Mouse (Mus musculus) cerebellum, postnatal 4 days (tissue): Measurements from ENCODE around the gene Carmil1.
A peak's percentile ranks its signal among the peaks of the same experiment; 100 is the strongest.

Experiments
- DNase-seq, 2 experiments: peaks; one replicate each; pipeline ENCODE4 v3.0.0; 2022; ENCODE audit warnings: low spot score in 2 of 2, mixed read lengths in 1 of 2

Carmil1 gene

GRCm38 (mm10) chr13:24220441-24220970 is 60.1 kb downstream of the Carmil1 start:
- DNase-seq = no peak

- no peak for DNase-seq
Measured at GRCm38 (mm10) chr13:24211229-24211628, 69.4 kb downstream of the Carmil1 start.

- no peak for DNase-seq
Measured at GRCm38 (mm10) chr13:24206097-24206496, 74.5 kb downstream of the Carmil1 start.

- no peak for DNase-seq
Measured at GRCm38 (mm10) chr13:24202314-24202713, 78.3 kb downstream of the Carmil1 start.

GRCm38 (mm10) chr13:24199861-24200543 is 80.6 kb downstream of the Carmil1 start:
- DNase-seq = no peak

- DNase-seq = no peak
Measured at GRCm38 (mm10) chr13:24198396-24198924, 82.1 kb downstream of the Carmil1 start.

GRCm38 (mm10) chr13:24195371-24195770 is 85.2 kb downstream of the Carmil1 start:
- no peak for DNase-seq

GRCm38 (mm10) chr13:24194018-24194417 is 86.6 kb downstream of the Carmil1 start:
- no peak for DNase-seq

- no peak for DNase-seq
Measured at GRCm38 (mm10) chr13:24190875-24191663, 89.5 kb downstream of the Carmil1 start.

GRCm38 (mm10) chr13:24187026-24187425 is 93.6 kb downstream of the Carmil1 start:
- DNase-seq = no peak

GRCm38 (mm10) chr13:24185641-24186040 is 95.0 kb downstream of the Carmil1 start:
- no peak for DNase-seq

GRCm38 (mm10) chr13:24182878-24183277 is 97.7 kb downstream of the Carmil1 start:
- DNase-seq = no peak

- no peak for DNase-seq
Measured at GRCm38 (mm10) chr13:24179538-24179937, 101.1 kb downstream of the Carmil1 start.

GRCm38 (mm10) chr13:24177600-24177999 is 103.0 kb downstream of the Carmil1 start:
- no peak for DNase-seq

GRCm38 (mm10) chr13:24176835-24177234 is 103.8 kb downstream of the Carmil1 start:
- DNase-seq = no peak

- no peak for DNase-seq
Measured at GRCm38 (mm10) chr13:24169658-24170057, 110.9 kb downstream of the Carmil1 start.

GRCm38 (mm10) chr13:24163368-24163767 is 117.2 kb downstream of the Carmil1 start:
- no peak for DNase-seq

- no peak for DNase-seq
Measured at GRCm38 (mm10) chr13:24161105-24161504, 119.5 kb downstream of the Carmil1 start.

GRCm38 (mm10) chr13:24159972-24160371 is 120.6 kb downstream of the Carmil1 start:
- no peak for DNase-seq

GRCm38 (mm10) chr13:24159190-24159965 is 121.2 kb downstream of the Carmil1 start:
- DNase-seq = no peak

GRCm38 (mm10) chr13:24157560-24158011 is 123.0 kb downstream of the Carmil1 start:
- DNase-seq = no peak

- peak in 1 of 2 experiments; percentile 16 for DNase-seq
Measured at GRCm38 (mm10) chr13:24155190-24155589, 125.4 kb downstream of the Carmil1 start.
